Mouse (Mus musculus): ENCODE results near the gene Lrrc4b. TPM values are rescaled to one million over a fixed set of nuclear protein-coding genes. Genes with fewer than 3 reads are reported as not detected.

Gene Lrrc4b
- polyA plus RNA-seq, 1 experiment from 2014 or later = 2.1 TPM

- Histone ChIP-seq H3K27me3 (ENCODE audit: control insufficient read depth, insufficient read depth, low read length) (peaks cover 32% of the 10 kb centered on the region), H3K4me2 (replicated peaks; ENCODE audit: low read depth, low read length) (no peak overlapping the region), H3K27ac (ENCODE audit: low read length) (no peak overlapping the region), H3K9me3 (ENCODE audit: control insufficient read depth, low read depth, low read length) (no peaks in the 10 kb centered on the region), H3K36me3 (ENCODE audit: control insufficient read depth, insufficient read depth, low read length) (no peaks in the 10 kb centered on the region), H3K4me1 (ENCODE audit: control insufficient read depth, insufficient read depth, low read length) (peaks cover 7% of the 10 kb centered on the region), H3K4me3 (ENCODE audit: low read depth, low read length) (no peak overlapping the region), H3K9ac (replicated peaks; ENCODE audit: low read depth, low read length) (no peak overlapping the region)
- 73% methylated on average over 10 of the region's 10 CpGs for WGBS
- ATAC-seq (ENCODE audit: insufficient number of reproducible peaks, insufficient read depth, low FRiP score, low read depth) = no peak
Observed at GRCm38 (mm10) chr7:44463556-44464225, 34.9 kb downstream of the Lrrc4b start.

GRCm38 (mm10) chr7:44464511-44464910, 35.7 kb downstream of the Lrrc4b start:
- H3K9me3 ChIP-seq (ENCODE audit: control insufficient read depth, low read depth, low read length) = no peaks in the 10 kb centered on the region
- no peaks in the 10 kb centered on the region; the same call in 1 of the 2 replicates for H3K36me3 ChIP-seq (ENCODE audit: control insufficient read depth, insufficient read depth, low read length)
- no peak overlapping the region for H3K4me2 ChIP-seq (replicated peaks; ENCODE audit: low read depth, low read length)
- H3K27me3 ChIP-seq (ENCODE audit: control insufficient read depth, insufficient read depth, low read length) = peaks cover 32% of the 10 kb centered on the region
- no peak overlapping the region for H3K27ac ChIP-seq (ENCODE audit: low read length)
- ATAC-seq (ENCODE audit: insufficient number of reproducible peaks, insufficient read depth, low FRiP score, low read depth) = no peak
- H3K9ac ChIP-seq (replicated peaks; ENCODE audit: low read depth, low read length) = no peak overlapping the region
- H3K4me1 ChIP-seq (ENCODE audit: control insufficient read depth, insufficient read depth, low read length) = peaks cover 8% of the 10 kb centered on the region
- no peak overlapping the region for H3K4me3 ChIP-seq (ENCODE audit: low read depth, low read length)
- 32% methylated on average over 4 of the region's 4 CpGs for WGBS

GRCm38 (mm10) chr7:44465111-44465510, 36.3 kb downstream of the Lrrc4b start, which contains the start of gene Aspdh:
Gene Aspdh (plus strand): TSS chr7:44465391.
- Histone ChIP-seq H3K9me3 (ENCODE audit: control insufficient read depth, low read depth, low read length) (no peaks in the 10 kb centered on the region), H3K27ac (ENCODE audit: low read length) (no peak within 1 kb of the TSS), H3K4me1 (ENCODE audit: control insufficient read depth, insufficient read depth, low read length) (peaks cover 8% of the 10 kb centered on the region), H3K4me3 (ENCODE audit: low read depth, low read length) (no peak within 1 kb of the TSS), H3K36me3 (ENCODE audit: control insufficient read depth, insufficient read depth, low read length) (no peaks in the 10 kb centered on the region; the same call in 1 of the 2 replicates), H3K4me2 (replicated peaks; ENCODE audit: low read depth, low read length) (no peak within 1 kb of the TSS), H3K27me3 (ENCODE audit: control insufficient read depth, insufficient read depth, low read length) (peaks cover 32% of the 10 kb centered on the region), H3K9ac (replicated peaks; ENCODE audit: low read depth, low read length) (no peak within 1 kb of the TSS)
- 70% methylated on average over 2 of the region's 2 CpGs for WGBS
- ATAC-seq (ENCODE audit: insufficient number of reproducible peaks, insufficient read depth, low FRiP score, low read depth) = no peak

DNA sequence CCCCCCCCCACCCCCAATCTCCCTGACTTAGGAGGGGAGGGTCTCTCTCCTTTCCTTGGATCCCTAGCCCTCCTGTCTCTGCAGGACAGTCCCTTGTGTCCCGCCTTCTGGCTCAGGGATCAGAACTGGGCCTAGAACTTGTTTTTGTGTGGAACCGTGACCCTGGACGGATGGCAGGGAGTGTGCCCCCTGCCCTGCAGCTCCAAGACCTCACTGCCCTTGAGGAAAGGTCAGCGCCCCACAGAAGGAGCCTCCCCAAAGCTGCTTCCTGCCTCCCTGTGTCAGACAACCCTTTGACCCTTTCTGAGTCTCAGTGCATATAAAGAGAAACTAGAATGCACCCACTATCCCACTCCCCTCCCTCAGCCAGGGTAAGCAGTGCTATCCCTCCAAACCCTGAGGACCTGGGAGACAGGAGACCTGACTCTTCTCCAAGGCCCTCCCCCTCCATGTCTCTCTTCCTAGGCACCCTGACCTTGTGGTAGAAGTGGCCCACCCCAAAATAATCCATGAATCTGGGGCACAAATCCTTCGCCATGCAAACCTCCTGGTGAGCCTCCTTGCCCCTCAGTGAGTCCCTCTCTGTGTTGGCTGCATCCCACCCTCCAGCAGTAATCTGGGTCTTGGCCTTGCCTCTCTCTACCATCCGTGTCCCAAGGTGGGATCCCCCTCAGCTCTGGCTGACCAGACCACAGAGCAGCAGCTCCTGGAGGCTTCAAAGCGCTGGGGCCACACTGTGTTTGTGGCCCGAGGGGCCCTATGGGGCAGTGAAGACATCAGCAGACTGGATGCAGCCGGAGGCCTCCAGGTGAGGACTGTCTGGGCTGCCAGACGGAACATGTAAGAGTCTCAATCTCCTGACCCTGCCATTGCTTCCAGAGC, 37.4 kb downstream of the Lrrc4b start:
- 76% methylated on average over 10 of the region's 10 CpGs for WGBS
- ATAC-seq (ENCODE audit: insufficient number of reproducible peaks, insufficient read depth, low FRiP score, low read depth) = no peak
- Histone ChIP-seq H3K9me3 (ENCODE audit: control insufficient read depth, low read depth, low read length) (no peaks in the 10 kb centered on the region), H3K4me2 (replicated peaks; ENCODE audit: low read depth, low read length) (no peak overlapping the region), H3K27ac (ENCODE audit: low read length) (no peak overlapping the region), H3K4me3 (ENCODE audit: low read depth, low read length) (no peak overlapping the region), H3K9ac (replicated peaks; ENCODE audit: low read depth, low read length) (no peak overlapping the region), H3K36me3 (ENCODE audit: control insufficient read depth, insufficient read depth, low read length) (no peaks in the 10 kb centered on the region; the same call in 1 of the 2 replicates), H3K4me1 (ENCODE audit: control insufficient read depth, insufficient read depth, low read length) (peaks cover 8% of the 10 kb centered on the region), H3K27me3 (ENCODE audit: control insufficient read depth, insufficient read depth, low read length) (peaks cover 24% of the 10 kb centered on the region)

DNA sequence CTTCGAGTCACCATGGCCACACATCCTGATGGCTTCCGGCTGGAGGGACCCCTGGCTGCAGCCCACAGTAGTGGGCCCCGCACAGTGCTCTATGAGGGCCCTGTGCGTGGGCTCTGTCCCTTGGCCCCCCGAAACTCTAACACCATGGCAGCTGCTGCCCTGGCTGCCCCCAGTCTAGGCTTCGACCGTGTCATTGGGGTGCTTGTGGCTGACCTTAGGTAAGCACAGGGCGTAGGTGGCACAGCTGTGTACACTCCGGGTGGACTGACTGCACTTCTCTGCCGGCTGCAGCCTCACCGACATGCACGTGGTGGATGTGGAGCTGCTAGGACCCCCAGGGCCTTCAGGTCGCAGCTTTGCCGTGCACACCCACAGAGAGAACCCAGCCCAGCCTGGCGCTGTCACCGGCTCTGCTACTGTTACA, 38.1 kb downstream of the Lrrc4b start:
- peak overlapping the region; percentile 19; the same call in 1 of the 2 replicates for H3K4me2 ChIP-seq (replicated peaks; ENCODE audit: low read depth, low read length)
- H3K27ac ChIP-seq (ENCODE audit: low read length) = no peak overlapping the region
- H3K4me1 ChIP-seq (ENCODE audit: control insufficient read depth, insufficient read depth, low read length) = peaks cover 8% of the 10 kb centered on the region
- H3K27me3 ChIP-seq (ENCODE audit: control insufficient read depth, insufficient read depth, low read length) = peaks cover 17% of the 10 kb centered on the region
- no peak for ATAC-seq (ENCODE audit: insufficient number of reproducible peaks, insufficient read depth, low FRiP score, low read depth)
- 81% methylated on average over 16 of the region's 16 CpGs for WGBS
- peak overlapping the region; percentile 61; the same call in 1 of the 2 replicates for H3K4me3 ChIP-seq (ENCODE audit: low read depth, low read length)
- H3K9ac ChIP-seq (replicated peaks; ENCODE audit: low read depth, low read length) = no peak overlapping the region
- no peaks in the 10 kb centered on the region for H3K9me3 ChIP-seq (ENCODE audit: control insufficient read depth, low read depth, low read length)
- no peaks in the 10 kb centered on the region; the same call in 1 of the 2 replicates for H3K36me3 ChIP-seq (ENCODE audit: control insufficient read depth, insufficient read depth, low read length)

GRCm38 (mm10) chr7:44467811-44468411, 39.1 kb downstream of the Lrrc4b start, which contains the start of gene Josd2:
Gene Josd2 (plus strand): TSS chr7:44467980.
- Histone ChIP-seq H3K36me3 (ENCODE audit: control insufficient read depth, insufficient read depth, low read length) (no peaks in the 10 kb centered on the region; the same call in 1 of the 2 replicates), H3K27me3 (ENCODE audit: control insufficient read depth, insufficient read depth, low read length) (peaks cover 7% of the 10 kb centered on the region; the same call in 1 of the 2 replicates), H3K9ac (replicated peaks; ENCODE audit: low read depth, low read length) (peak within 1 kb of the TSS; percentile 45), H3K4me2 (replicated peaks; ENCODE audit: low read depth, low read length) (peak within 1 kb of the TSS; percentile 45), H3K4me1 (ENCODE audit: control insufficient read depth, insufficient read depth, low read length) (peaks cover 8% of the 10 kb centered on the region), H3K9me3 (ENCODE audit: control insufficient read depth, low read depth, low read length) (no peaks in the 10 kb centered on the region), H3K4me3 (ENCODE audit: low read depth, low read length) (peak within 1 kb of the TSS; percentile 61), H3K27ac (ENCODE audit: low read length) (no peak within 1 kb of the TSS; the same call in 1 of the 2 replicates)
- WGBS = under 1% methylated on average over 42 of the region's 42 CpGs
- ATAC-seq (ENCODE audit: insufficient number of reproducible peaks, insufficient read depth, low FRiP score, low read depth) = peak; percentile 96

DNA sequence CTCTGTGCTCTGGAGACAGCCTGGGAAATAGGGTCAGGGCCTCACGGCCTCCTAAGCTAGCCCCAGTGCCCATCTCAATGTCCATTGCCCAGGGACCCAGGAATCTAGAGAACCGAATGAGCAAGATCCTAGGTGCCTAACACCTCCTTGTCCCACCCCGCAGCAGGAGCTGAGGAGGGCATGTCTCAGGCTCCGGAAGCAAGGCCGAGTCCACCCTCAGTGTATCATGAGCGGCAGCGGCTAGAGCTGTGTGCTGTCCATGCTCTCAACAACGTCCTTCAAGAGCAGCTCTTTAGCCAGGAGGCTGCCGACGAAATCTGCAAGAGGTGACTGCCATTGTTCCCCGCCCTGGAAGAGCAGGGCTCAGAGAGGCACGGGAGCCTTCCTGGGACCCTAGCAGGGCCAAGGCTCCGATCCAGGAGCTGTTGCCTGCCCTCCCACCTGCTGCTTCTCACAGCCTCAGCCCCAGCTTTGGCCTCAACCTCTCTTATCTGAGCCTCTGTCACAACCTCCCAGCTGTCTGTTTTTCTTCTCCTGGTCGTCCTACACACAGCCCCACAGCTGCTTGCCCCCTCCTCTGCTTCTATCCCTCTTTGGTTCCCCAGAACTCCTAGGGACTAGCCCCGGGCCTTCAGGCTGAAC, 39.9 kb downstream of the Lrrc4b start:
- 66% methylated on average over 15 of the region's 15 CpGs for WGBS
- Histone ChIP-seq H3K9ac (replicated peaks; ENCODE audit: low read depth, low read length) (peak overlapping the region; percentile 45; the same call in 1 of the 2 replicates), H3K36me3 (ENCODE audit: control insufficient read depth, insufficient read depth, low read length) (no peaks in the 10 kb centered on the region; the same call in 1 of the 2 replicates), H3K9me3 (ENCODE audit: control insufficient read depth, low read depth, low read length) (no peaks in the 10 kb centered on the region), H3K4me3 (ENCODE audit: low read depth, low read length) (peak overlapping the region; percentile 61), H3K27ac (ENCODE audit: low read length) (no peak overlapping the region), H3K4me2 (replicated peaks; ENCODE audit: low read depth, low read length) (peak overlapping the region; percentile 45), H3K27me3 (ENCODE audit: control insufficient read depth, insufficient read depth, low read length) (0 out of 2 replicates have a peak, but pooled peaks cover under 1% of the 10 kb centered on the region), H3K4me1 (ENCODE audit: control insufficient read depth, insufficient read depth, low read length) (peaks cover 8% of the 10 kb centered on the region)
- no peak for ATAC-seq (ENCODE audit: insufficient number of reproducible peaks, insufficient read depth, low FRiP score, low read depth)

Measured in stomach, embryonic 14.5 days (tissue).